25 mouse cellular contexts compared by ENCODE assay signal in genomic region chr11:43096003-43096402, GRCm38 (mm10). TPM values are rescaled to one million over a fixed set of nuclear protein-coding genes. Genes with fewer than 3 reads are reported as not detected.
DNase-seq lines count a peak whose midpoint lies in the region.
"Had no signal": no experiment of that assay in that cellular context is flagged by ENCODE, and none has a peak within 500 bp of the region (broad histone marks: within the 10 kb centered on the region; RNA-seq: fewer than 3 reads in every experiment).

No protein-coding gene starts in this region.

- intact Hi-C loops in left cerebral cortex, postnatal 4 days (cut with DNase I), result no loop called here

- peak; percentile 31 to 56 for DNase-seq in frontal cortex, adult 2 months (ENCODE audit: extremely low spot score in 1 of 2, low spot score in 1 of 2)
- DNase-seq in frontal cortex, postnatal 14 days (ENCODE audit: low spot score in 2 of 2), result no peak
- peak; percentile 10 for DNase-seq in left cerebral cortex, adult 11 months (ENCODE audit: low spot score)
- DNase-seq in left cerebral cortex, postnatal 4 days, result no peak
- peak; percentile 11 to 27 for DNase-seq in right cerebral cortex, adult 2 months (ENCODE audit: low spot score in 2 of 2)
- no peak for DNase-seq in right cerebral cortex, postnatal 14 days
- no peak for DNase-seq in cerebellum, postnatal 14 days
- DNase-seq: adrenal gland, postnatal 14 days; cerebellum, adult 11-12 months; cerebellum, adult 9-11 months; gastrocnemius, postnatal 14 days; heart, postnatal 36 days; kidney, adult 2 months; kidney, postnatal 36 days; layer of hippocampus, postnatal 36 days; liver, embryonic 13.5 days; lung, adult 18-20 months; lung, postnatal 4 days; thymus, postnatal 14 days had no signal

RNA-seq across cellular contexts. Expression of gene Atp10b, which starts 53.7 kb away (rescaled TPM):
- 0.66 and 0.71 TPM in 2 replicates for polyA plus RNA-seq in frontal cortex, adult 2 months (2012; rRNA removed)
- total RNA-seq in left cerebral cortex, postnatal 4 days (2021), result 1 to 10 TPM; 2.2 to 2.3 TPM
- total RNA-seq: common myeloid progenitor, adult 5-6 weeks; granulocyte monocyte progenitor cell, adult 5-6 weeks; heart, postnatal 36 days; MEL had no signal
- polyA plus RNA-seq: forebrain, embryonic 10.5 days; heart, embryonic 15.5 days; liver, embryonic 13.5 days; Patski had no signal

Comparison
In these comparisons a context has a peak if more than half of its experiments do, and no peak if none do; other contexts are left out.
1. DNase-seq: peak in frontal cortex, adult 2 months (2 of 2), left cerebral cortex, adult 11 months (single experiment) and right cerebral cortex, adult 2 months (2 of 2); none in frontal cortex, postnatal 14 days (0 of 2), left cerebral cortex, postnatal 4 days (single experiment), right cerebral cortex, postnatal 14 days (single experiment) and cerebellum, postnatal 14 days (0 of 2).